Mouse (Mus musculus) testis, adult 2 months (tissue): ENCODE measurements around the gene Fbxo4.

Source experiments
- CTCF ChIP-seq: fragments of 200-500 bp; IDR thresholded peaks from 2 replicates; pipeline ENCODE4 v1.5.1; 2012; ENCODE audit warnings: low read depth, mild to moderate bottlenecking, inconsistent platforms, low read length, moderate library complexity; ENCODE audit not compliant: control insufficient read depth, insufficient read depth, insufficient replicate concordance
- POLR2A ChIP-seq: fragments of 200-500 bp; IDR thresholded peaks from 2 replicates; pipeline ENCODE4 v1.6.1; 2012; ENCODE audit warnings: low read depth, mild to moderate bottlenecking, inconsistent platforms, low read length, moderate library complexity; ENCODE audit not compliant: control insufficient read depth

DNA sequence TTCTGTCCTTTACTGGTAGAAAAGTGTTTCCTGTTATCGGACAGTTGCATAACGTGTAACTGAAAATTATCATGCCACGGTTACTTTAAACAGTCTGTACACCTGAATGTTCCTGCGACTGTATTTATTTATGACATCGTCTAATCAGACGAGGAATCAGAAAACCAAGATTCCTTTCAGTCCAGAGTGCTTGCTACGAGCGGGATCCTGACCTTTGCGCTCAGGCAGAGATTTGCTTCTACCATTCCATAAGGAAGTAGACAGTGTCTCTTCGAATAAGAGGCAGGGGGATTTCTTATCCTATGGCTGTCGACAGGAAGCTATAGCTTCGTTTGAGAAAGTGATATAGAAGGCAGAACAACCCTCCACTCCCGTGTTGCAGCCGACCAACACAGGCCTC is 9.6 kb downstream of the Fbxo4 start:
- TF ChIP-seq CTCF = no peak
- no peak for TF ChIP-seq POLR2A
